Mouse (Mus musculus): ENCODE data around the gene Rnf123.
A peak's percentile ranks its signal among the peaks of the same experiment; 100 is the strongest.

Rnf123 gene

DNA sequence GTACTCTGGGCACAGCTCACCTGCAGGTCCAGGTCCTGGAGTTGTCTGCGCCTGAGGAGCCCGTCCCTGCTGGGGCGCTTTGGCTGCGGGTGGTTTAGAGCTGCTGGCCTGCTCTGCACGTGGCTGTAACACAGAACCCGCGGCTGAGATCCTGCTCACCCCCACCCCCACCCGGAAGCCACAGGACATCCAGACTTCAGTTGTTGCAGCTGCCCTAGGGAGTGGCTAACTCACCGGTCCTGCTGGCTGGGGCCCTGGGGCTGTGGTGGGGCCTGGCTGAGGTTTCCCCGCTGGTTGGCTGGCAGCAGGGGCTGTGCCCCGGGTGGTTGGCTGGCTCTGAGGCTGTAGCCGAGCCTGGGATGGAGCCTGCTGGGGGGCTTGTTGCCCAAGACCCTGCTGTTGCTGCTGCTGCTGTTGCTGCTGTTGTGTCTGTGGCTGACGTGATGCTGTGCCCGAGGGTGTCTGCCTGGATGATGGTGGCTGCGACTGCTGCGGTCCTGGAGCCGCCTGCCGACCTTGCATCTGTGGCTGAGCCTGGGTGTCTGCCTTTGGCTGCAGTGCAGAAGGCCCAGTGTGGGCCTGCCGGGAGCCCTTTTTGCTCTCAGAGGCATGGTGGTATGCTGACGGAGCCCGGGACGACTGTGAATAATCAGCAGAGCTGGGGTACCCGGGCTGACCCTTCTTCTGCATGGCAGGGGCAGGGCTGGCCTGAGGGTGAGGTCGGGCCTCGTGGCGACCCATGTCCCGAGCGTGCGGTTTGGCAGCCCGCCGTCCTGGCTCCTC is 21.8 kb upstream of the Rnf123 start:
- no peak for DNase-seq (ENCODE audit: low read depth, low spot score)

DNA sequence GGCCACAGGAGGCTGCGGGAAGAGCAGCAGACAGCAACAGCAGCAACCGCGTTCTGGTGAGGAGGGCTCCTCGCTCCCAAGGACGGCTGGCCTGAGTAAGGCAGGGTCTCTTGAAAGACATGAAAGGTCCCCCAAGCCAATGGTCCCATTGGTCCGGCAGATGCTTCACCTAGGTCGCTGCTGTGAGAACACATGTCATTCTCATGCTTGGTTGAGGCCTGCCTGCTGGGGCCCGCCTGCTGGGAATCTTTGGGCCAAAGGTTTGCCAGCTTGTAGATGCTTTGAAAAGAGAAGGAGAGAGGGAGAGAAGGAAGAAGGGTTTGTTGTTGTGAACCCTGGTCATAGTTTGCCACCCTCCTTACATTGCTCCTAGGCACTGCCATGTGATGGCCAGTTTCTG is 16.5 kb upstream of the Rnf123 start:
- no peak for DNase-seq (ENCODE audit: low read depth, low spot score)

DNA sequence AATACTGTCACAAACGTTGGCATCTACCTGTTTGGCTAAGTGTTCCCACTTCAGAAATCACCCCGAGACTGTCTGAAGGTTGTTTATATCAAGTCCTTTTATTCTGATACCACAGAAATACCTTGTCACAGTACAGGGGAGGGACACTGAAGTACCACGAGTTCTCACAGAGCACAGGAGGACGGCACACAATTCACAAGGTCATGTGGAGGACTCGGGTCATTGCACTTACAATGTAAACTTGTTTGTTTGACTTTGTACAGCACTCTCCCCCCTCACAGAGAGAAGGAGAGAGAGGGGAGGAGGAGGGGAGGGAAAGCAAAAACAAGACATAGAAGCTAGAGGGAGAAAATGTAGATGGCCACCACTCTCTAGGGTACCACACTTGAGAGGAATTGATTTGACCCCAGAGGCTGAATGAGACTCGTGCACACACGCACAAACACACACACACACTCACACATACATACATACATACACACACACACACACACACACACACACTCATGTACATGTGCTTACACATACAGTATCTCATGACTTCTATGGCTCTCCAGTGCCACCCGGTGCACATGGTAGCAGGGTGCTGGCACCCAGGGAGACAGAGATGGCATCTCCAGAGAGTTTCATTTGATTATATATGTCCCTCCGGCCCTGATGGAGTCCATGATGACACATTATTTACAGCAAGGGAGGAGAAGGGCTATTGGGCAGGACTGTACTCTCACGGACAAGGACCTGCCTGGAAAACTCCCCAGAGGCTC is 13.0 kb upstream of the Rnf123 start:
- no peak for DNase-seq (ENCODE audit: low read depth, low spot score)

DNA sequence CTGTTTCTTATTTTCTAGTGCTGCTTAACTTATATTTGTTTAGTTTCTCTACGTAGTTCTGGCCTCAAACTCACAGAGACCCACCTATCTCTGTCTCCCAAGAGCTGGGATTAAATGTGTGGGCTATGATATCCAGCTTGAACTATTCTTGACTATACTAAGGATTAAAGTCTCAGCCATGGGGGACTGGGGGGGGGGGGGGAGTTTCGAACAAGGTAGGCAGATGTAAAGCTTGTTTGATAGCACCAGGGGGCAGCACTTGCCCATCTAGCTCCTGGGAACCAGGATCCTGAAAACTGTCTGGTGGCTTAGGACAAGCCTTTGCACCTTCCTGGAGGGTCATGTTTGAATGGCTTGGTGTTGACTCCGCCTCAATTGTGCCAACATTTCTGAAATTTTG is 12.4 kb upstream of the Rnf123 start:
- DNase-seq (ENCODE audit: low read depth, low spot score): no peak

DNA sequence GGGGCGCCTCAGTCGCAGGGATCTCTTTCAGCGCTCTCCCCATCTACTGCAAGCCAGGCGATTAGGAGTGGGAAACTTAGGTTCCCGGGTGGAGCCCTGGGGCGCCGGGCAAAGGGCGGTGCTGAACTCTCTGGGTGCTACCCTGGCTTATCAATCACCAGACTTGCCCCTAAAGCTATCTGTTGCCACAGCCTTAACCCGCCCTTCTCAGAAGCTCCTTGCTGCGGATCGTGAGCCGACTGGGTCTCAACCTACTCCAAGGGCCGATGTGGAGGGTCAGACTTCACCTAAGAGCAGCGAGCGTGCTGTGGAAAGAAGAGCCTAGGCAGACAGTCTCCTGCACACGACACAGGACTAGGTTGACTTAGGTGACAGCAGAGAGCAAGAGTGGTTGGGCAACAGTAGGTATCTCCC is 11.9 kb upstream of the Rnf123 start:
- DNase-seq (ENCODE audit: low read depth, low spot score): no peak

DNA sequence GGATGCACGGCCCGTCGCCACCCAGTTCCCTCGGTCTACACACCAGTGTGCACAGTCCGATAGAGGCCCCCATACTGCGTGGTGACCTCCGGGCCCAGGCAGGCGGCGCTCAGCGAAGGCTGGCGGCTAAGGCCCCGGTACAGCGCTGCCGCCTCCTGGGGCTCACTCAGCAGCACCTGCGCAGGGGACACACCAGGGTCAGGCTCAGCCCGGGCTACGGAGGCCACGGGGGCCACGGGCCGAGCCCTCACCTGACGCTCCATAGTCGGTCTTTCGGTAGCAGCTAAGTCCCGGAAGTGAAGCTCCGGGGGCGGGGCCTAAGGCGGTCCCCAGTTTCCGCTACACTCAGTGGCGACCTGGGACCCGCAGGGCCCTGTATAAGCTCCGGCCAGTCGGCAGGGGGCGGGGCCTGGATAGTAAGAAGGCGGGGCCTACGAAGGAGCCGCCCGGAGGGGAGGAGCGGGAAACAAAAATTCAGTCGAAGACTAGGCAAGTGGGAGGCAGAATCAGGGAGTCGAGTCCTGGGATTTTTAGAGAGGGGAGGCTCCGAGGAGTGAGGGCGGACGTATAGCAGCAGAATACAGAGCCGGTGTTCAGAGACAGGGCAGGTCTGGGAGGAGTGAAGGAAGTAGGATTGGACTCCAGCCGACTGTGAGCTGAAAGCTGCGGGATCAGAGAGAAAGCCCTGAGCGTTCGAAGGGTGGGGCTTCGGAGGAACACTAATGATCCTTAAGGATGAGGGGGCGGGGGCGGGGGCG is 11.2 kb upstream of the Rnf123 start, which contains the start of gene Apeh:
TSS of gene Apeh (minus strand) at position 423 of the 758 bp plus-strand sequence.
- DNase-seq (ENCODE audit: low read depth, low spot score): peak; percentile 71

DNA sequence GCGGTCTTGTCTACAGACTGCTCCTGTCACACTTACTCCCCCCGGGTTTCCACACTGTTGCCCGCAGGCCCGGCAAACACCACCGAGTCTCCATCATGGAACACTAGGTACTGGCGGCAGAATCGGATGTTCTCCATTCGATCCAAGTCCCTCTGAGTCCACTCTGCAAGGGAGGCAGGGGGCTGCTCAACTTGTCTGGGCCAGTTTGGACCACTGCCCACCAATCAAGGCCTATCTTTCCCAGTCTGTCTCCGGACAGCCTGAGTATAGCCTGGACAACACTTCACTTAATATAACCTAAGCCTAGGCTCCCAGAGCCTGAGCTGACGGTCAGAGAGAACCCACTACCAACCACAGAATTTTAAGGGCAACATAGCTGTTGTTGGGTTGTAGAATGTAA is 10.4 kb upstream of the Rnf123 start:
- no peak for DNase-seq (ENCODE audit: low read depth, low spot score)

DNA sequence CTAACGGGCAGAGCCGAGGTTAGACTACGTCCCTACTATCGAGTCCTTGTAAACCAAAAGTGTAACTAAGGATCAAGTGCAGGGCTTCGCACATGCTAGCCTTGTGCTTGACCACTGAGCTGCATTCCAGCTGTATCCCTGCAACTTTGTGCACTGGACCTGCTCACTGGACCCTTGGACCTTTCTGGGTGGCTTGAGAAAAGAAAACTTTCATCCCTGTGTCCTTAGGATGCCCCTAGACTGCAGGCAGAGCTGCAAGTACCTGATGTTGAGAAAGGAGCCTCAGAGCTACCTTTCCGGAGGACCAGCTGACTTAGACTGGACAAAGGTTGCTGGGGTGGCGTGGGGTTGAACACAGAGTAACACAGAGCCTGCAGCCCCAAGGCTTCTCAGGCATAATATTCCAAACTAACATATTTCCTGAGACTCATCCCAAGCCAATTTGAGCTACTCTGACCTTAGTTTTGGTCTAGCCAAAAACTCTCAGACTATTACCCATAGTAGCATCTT is 7.5 kb upstream of the Rnf123 start:
- DNase-seq (ENCODE audit: low read depth, low spot score): no peak

DNA sequence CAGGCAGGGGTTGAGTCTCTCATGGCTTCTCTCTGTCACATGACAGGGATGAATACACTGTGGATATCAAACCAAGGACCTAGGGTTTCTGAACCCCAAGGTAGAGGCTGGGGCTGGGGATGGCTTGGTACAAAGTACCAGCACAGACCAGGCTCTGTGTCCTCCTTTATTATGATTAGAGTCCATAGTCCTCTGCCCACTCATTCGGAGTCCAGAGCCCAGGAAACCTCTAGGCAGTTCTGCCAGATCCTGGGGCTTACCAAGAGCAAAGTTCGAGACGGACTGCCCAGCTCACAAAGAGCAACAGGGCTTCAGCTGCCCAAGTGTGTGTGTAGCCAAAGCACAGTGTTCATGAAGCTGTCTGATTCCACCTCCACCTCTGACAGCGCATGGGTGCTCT is 2.1 kb upstream of the Rnf123 start:
- DNase-seq (ENCODE audit: low read depth, low spot score): no peak

DNA sequence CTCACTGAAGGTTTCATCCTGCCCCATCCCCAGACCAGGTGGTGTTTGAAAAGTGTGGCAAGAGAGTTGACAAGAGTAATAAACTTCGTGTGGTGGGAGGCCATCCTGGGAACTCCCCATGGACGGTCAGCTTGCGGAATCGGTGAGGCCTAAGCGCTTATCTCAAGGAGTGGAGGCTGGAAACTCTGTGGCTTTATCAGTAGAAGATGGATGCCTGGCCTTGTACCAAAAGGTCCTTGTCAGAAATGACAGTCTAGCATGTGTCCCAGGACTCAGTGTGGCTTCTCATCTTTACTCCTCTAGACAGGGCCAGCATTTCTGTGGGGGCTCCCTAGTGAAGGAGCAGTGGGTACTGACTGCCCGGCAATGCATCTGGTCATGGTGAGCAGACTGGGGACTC is 415 bp upstream of the Rnf123 start:
- no peak for DNase-seq (ENCODE audit: low read depth, low spot score)

DNA sequence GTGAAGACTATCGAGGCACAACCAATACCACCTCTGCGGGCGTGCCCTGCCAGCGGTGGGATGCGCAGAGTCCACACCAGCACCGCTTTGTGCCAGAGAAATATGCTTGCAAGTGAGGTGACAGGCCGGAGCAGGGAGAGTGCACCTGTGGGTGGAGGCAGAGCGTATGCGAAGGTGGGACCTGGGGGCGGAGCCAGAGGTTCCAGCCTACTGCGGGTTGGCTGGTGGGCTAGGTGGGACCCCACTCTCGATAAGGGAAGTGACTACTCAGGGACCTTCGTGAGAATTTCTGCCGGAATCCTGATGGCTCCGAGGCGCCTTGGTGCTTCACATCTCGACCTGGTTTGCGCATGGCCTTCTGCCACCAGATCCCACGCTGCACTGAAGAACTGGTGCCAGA is 597 bp downstream of the Rnf123 start:
- no peak for DNase-seq (ENCODE audit: low read depth, low spot score)

DNA sequence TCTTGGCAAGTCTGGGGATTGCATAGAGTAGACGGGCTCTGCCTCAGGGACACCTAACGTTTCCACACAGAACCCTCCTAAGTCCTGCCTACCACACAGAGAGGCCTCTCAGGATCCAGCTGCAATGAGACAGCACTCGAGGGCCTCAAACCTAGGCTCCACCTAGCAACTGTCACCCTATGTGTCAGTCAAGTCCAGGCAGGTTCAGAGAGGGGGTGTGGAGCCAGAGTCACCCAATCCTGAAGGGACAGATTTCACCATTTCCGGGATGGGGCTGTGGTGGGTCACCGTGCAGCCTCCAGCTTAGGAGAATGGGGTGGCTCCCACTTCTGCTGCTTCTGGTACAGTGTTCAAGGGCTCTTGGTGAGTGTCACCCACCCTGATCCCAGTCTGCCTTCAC is 3.0 kb downstream of the Rnf123 start, which contains the start of gene Mst1:
TSS of gene Mst1 (plus strand) at position 269 of the 400 bp plus-strand sequence.
- DNase-seq (ENCODE audit: low read depth, low spot score): no peak

DNA sequence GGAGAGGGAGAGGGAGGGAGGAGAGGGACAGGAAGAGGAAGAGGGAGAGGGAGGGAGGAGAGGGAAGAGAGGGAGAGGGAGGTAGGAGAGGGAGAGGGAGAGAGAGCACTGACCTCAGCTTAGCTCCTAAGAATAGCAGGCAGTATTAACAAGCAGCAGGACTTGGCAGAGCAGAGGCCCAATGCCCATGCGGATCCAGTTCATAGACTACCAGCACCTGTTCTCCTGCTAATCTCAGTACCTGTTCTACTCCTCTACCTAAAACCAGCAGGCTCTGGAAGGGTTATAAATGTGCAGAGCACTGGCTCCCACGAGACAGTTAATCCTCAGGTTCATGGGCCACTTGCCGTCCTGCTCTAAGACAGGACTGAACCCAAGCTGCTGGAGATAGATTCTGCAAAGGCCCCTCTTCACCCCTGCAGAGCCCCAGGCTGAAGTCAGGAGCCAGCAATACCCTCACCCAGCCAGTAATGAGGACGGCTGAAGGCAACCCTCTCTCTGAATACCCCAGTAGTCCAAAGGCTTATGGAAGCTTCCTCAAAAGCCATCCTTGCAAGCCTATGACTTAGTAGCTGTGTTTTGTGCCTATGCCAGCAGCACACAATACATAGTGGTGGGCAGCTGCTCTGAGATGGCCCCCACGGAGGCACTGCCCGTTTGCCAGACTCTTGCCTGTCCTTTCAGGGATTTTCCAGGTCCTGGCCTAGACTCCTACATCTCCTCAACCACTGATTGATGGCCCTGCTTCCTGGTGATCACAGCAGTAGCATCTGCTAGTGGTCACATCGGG is 9.8 kb downstream of the Rnf123 start:
- DNase-seq (ENCODE audit: low read depth, low spot score): no peak

DNA sequence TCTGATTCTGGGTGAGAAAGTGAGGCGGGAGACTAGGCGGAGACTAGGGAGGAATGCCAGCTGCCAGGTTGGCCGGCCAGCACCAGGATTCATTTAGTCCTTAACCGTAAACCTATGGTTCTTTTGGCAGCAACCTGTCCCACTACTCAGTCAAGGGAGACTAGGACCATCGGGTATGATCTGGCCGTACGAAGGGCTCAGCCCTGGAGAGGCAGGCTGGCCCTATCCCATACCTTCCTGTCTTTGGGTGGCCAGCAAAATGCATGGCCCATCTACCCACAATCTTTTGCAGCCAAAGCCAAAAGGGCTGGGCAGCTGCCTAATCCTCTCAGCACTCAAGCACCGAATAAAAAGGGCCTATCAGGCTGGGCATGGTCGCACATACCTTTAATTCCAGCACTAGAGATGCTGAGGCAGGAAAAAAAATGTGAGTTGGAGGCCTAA is 10.6 kb downstream of the Rnf123 start:
- DNase-seq (ENCODE audit: low read depth, low spot score): no peak

DNA sequence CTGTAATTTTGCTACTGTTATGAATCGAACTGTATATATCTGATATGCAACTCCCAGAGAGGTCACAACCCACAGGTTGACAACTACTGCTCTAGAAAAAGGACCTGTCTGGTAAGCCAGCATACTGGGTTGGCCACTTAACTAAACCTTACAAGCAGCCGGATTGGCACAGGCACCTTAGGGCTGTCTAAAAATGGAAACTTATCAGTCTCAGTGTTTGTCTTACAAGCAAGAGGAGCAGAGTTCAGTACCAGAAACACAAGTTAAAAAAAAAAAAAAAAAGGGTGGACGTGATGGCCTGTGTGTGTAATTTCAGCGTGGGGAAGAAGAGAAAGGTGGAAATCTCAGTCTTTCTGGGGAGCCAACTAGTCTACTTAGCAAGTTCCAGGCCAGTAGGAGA is 11.3 kb downstream of the Rnf123 start:
- no peak for DNase-seq (ENCODE audit: low read depth, low spot score)

DNA sequence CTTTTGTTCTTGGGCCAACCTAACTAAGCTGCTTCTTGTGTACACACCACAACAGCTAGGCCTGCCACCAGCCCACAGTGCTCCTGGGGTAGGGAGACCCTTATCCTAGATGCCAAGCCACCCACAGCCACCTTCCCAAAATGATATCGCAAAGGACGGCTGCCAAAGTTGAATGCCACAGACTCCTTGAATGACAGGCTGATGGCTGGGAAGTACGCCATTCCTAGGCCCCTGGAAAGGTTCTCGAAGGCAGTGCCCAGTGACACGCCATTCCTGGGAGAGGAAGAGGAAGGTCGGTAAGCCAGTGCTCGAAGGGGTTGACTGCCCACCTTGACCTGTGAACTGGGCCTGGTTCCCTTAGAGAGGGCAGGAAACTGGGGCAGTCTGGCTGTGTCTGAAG is 13.6 kb downstream of the Rnf123 start:
- DNase-seq (ENCODE audit: low read depth, low spot score): no peak

DNA sequence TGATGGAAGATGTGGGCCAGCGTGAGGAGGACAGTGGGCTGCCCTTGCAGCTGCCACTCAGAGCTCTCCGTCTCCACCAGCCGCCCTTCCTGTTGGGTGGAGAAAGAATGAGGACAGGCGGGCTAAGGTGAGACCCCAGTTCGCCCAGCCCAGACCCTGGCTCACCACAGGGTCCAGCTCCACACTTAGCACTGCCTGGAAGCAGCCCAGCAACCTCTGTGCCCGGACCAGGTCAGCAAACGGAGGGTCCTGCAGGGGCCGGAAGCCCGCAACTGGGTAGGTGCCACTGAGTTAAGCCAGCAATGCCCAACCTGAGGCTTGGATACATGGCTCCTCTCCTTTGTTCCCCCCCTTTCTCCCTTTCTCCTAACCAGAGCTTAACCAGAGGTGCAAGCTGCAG is 14.1 kb downstream of the Rnf123 start:
- DNase-seq (ENCODE audit: low read depth, low spot score): no peak

DNA sequence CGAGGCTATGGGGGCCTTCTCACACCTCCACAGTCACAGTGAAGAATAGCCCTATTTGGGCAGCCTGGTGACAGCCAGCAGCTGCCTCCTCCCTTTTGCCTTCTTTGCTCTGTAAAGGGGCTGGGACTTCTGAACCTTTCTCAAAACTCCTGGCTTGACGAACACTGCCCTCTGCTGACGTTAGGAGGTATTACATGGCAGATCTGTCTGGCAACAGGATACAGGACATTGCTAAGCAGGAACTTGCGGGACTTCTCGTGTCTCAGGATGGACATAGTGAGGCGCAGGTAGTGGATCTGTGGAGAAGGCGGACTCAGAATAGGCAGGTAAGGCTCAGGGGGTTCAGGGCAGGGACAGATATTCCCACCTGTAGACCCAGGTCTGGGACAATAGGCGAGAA is 15.2 kb downstream of the Rnf123 start:
- DNase-seq (ENCODE audit: low read depth, low spot score): no peak

DNA sequence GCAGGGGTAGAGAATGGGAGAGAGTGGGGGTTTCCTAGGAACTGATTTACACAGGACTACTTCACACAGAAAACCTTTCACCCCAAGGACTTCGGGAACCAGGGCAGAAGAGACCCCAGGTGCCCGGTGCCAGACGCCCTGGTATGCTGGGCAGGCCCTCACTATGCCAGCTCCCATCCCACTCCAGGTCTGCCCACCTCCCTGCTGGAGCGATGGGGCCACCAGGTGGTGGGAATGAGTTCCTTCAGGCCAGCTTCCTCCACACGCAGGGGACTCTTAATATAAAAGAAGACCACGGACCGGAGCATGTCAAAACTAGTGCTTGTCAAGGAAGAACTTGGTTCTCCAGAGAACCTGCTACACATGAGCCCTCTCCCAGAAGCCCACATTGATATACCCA is 15.9 kb downstream of the Rnf123 start:
- no peak for DNase-seq (ENCODE audit: low read depth, low spot score)

DNA sequence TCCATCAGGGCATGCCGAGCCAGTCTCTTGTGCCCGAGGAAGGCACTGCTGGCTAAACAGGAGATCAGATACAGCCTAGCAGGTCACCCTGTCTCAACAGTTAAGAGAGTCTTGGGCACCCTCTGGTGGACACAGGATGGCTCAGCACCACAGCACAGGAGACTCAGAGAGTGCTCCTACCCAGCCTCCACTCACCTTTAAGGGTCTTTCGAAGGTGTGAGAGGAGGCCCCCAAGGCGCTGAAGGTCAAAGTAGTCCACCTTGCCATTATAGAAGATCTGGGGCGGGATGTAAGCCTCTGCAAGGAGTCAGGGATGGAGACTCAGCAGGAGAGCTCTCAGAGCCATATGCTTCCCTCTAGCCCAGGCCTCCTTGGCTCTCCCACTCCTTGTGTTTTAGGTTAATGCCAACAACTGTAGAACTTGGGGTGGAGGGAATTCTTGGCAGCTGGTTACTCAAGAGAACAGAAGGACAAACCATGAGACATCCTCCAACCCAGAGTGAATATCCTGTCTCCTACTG is 17.6 kb downstream of the Rnf123 start:
- no peak for DNase-seq (ENCODE audit: low read depth, low spot score)

DNA sequence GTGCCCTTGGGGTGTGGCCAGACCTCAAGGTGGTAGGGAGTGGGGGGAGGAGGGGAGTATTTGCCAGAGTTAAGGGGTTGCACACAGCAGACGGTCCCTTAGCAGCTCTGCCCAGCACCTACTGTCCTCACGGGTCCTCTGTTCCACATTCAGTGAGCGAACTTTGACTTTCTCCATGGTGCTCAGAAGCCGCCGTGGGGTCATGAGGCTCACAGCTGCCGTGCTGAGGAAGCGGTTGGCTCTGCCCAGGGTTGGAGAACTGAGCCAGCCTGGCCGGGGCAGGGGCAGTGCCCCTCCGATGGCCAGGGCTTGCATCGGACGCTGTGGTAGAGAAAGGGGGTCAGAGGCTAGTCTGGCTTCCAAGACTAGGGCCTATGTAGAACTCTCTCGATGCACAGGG is 19.8 kb downstream of the Rnf123 start:
- DNase-seq (ENCODE audit: low read depth, low spot score): no peak

Measured in brain, embryonic 18.5 days (tissue).